Mouse (Mus musculus) induced T-regulatory cell, adult 2 months (primary cell): ENCODE measurements around the gene B230104I21Rik.

Experiments
- DNase-seq: peaks from one replicate; pipeline ENCODE4 v3.0.0-alpha.2; 2012; ENCODE audit warnings: low read depth

Gene B230104I21Rik

GRCm38 (mm10) chr4:154348197-154348786 lies 12.4 kb downstream of the B230104I21Rik start:
- no peak for DNase-seq

- no peak for DNase-seq
These were observed 16.3 kb downstream of the B230104I21Rik start for GRCm38 (mm10) chr4:154352246-154352645.

- DNase-seq: peak; percentile 22
These were observed 19.5 kb downstream of the B230104I21Rik start for GRCm38 (mm10) chr4:154355408-154355807.

- no peak for DNase-seq
These were observed 22.4 kb downstream of the B230104I21Rik start for GRCm38 (mm10) chr4:154358370-154358769.

- no peak for DNase-seq
These were observed 22.9 kb downstream of the B230104I21Rik start for GRCm38 (mm10) chr4:154358816-154359215.

GRCm38 (mm10) chr4:154359762-154360300 lies 23.9 kb downstream of the B230104I21Rik start:
- DNase-seq: no peak

- DNase-seq: no peak
These were observed 24.5 kb downstream of the B230104I21Rik start for GRCm38 (mm10) chr4:154360441-154360840.

GRCm38 (mm10) chr4:154360850-154361249 lies 24.9 kb downstream of the B230104I21Rik start:
- no peak for DNase-seq

GRCm38 (mm10) chr4:154364752-154365151 lies 28.8 kb downstream of the B230104I21Rik start:
- no peak for DNase-seq

GRCm38 (mm10) chr4:154366836-154367235 lies 30.9 kb downstream of the B230104I21Rik start:
- no peak for DNase-seq

GRCm38 (mm10) chr4:154369089-154369488 lies 33.2 kb downstream of the B230104I21Rik start:
- DNase-seq: no peak

- DNase-seq: no peak
These were observed 34.9 kb downstream of the B230104I21Rik start for GRCm38 (mm10) chr4:154370841-154371240.

GRCm38 (mm10) chr4:154371542-154372247 lies 35.8 kb downstream of the B230104I21Rik start:
- no peak for DNase-seq

GRCm38 (mm10) chr4:154375939-154376625 lies 40.2 kb downstream of the B230104I21Rik start:
- peak; percentile 63 for DNase-seq

- DNase-seq: no peak
These were observed 42.9 kb downstream of the B230104I21Rik start for GRCm38 (mm10) chr4:154378876-154379275.

- DNase-seq: no peak
These were observed 49.3 kb downstream of the B230104I21Rik start for GRCm38 (mm10) chr4:154385208-154385607.

- DNase-seq: no peak
These were observed 50.0 kb downstream of the B230104I21Rik start for GRCm38 (mm10) chr4:154385918-154386317.

- DNase-seq: no peak
These were observed 50.9 kb downstream of the B230104I21Rik start for GRCm38 (mm10) chr4:154386810-154387209.

- no peak for DNase-seq
These were observed 53.7 kb downstream of the B230104I21Rik start for GRCm38 (mm10) chr4:154389641-154390040.

GRCm38 (mm10) chr4:154390333-154391080 lies 54.6 kb downstream of the B230104I21Rik start:
- no peak for DNase-seq

- DNase-seq: peak; percentile 46
These were observed 56.7 kb downstream of the B230104I21Rik start for GRCm38 (mm10) chr4:154392641-154393040.
